Mouse (Mus musculus) lung, embryonic 15.5 days (tissue): ENCODE data around the gene Zcchc14. TPM values are rescaled to one million over a fixed set of nuclear protein-coding genes. Genes with fewer than 3 reads are reported as not detected.
"Not testable (repeated sequence)": the region's sequence is repeated elsewhere in the genome, so short reads cannot be mapped to it uniquely, and the experiment has no call there.

Source experiments
- ATAC-seq: fragments of 200-750 bp; cut with Nextera tagmentation; 2 replicates; pipeline ENCODE4 v1.8.0; 2017; ENCODE audit warnings: moderate number of reproducible peaks, borderline replicate concordance; ENCODE audit not compliant: low FRiP score, low TSS enrichment; ENCODE audit errors: extremely low read depth
- H3K27ac ChIP-seq: fragments of 300-500 bp; sonication (generic); 2 replicates; pipeline ENCODE4 v1.5.1; 2015; ENCODE audit warnings: moderate library complexity, mild to moderate bottlenecking, inconsistent platforms
- H3K27me3 ChIP-seq: fragments of 300-500 bp; sonication (generic); 2 replicates; pipeline ENCODE4 v1.6.1; 2015; ENCODE audit warnings: inconsistent platforms
- H3K36me3 ChIP-seq: fragments of 300-500 bp; sonication (generic); 2 replicates; pipeline ENCODE4 v1.6.1; 2015; ENCODE audit warnings: inconsistent platforms
- H3K4me1 ChIP-seq: fragments of 300-500 bp; sonication (generic); 2 replicates; pipeline ENCODE4 v1.6.1; 2015; ENCODE audit warnings: inconsistent platforms
- H3K4me2 ChIP-seq: fragments of 300-500 bp; sonication (generic); 2 replicates; pipeline ENCODE4 v1.6.1; 2015; ENCODE audit warnings: inconsistent platforms, mild to moderate bottlenecking, moderate library complexity
- H3K4me3 ChIP-seq: fragments of 300-500 bp; sonication (generic); 2 replicates; pipeline ENCODE4 v1.5.1; 2015; ENCODE audit warnings: mild to moderate bottlenecking, inconsistent platforms
- H3K9ac ChIP-seq: fragments of 300-500 bp; sonication (generic); 2 replicates; pipeline ENCODE4 v1.6.1; 2015; ENCODE audit warnings: inconsistent platforms
- H3K9me3 ChIP-seq: fragments of 300-500 bp; sonication (generic); 2 replicates; pipeline ENCODE4 v1.6.1; 2016; ENCODE audit warnings: inconsistent platforms
- WGBS: fragments of 180-500 bp; shearing (Covaris S2); methylation state at CpG from one replicate; pipeline ENCODE4 v1.1.7; 2015; 5-methylcytosine and 5-hydroxymethylcytosine counted together
- polyA plus RNA-seq: library from polyadenylated mRNA; unstranded; fragments of >200 nt; fragmentation: Nextera tagmentation; extraction: Ambion mirVana; gene quantifications from 2 replicates; pipeline ENCODE4 v1.2.1, GENCODE M21; 2015

The Zcchc14 gene
- polyA plus RNA-seq, 1 experiment from 2014 or later, result 14.2 TPM

DNA sequence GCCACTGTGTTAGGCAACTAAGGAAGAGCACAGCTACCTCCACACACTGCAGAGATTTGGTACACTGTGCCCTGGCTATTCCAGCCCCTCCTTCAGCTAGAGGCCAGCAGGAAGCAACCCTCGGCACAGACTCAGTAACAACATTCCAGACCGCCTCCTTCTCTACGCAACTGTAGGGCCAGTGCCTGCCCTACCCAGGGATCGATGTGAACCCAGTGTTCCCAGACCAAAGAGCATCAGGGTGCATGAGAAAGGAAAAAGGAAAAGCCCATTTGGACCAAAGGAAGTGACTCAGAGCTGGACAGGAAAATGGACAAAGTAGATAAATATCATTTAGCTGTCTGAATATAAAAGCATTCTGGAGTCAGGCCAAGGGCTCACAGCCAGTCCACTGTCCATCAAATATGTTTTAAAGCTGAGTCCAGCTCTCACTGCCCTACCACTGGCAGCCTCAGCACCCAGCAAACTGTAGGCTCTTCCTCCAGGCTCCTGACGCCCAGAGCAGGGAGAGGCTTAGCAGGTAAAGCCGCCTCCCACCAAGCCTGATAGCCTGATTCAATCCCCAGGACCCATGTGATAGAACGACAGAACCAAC is 33.2 kb downstream of the Zcchc14 start:
- Histone ChIP-seq H3K27ac (peak overlapping the region; percentile 69), H3K27me3 (no peaks in the 10 kb centered on the region), H3K9ac (no peak overlapping the region), H3K4me3 (no peak overlapping the region), H3K9me3 (no peaks in the 10 kb centered on the region), H3K4me2 (peak overlapping the region; percentile 11; the same call in 1 of the 2 replicates), H3K36me3 (peaks cover 5% of the 10 kb centered on the region; the same call in 1 of the 2 replicates), H3K4me1 (peaks cover 38% of the 10 kb centered on the region)
- 30% methylated on average over 7 of the region's 7 CpGs for WGBS
- peak; percentile 76 for ATAC-seq

- no peak overlapping the region for H3K9ac ChIP-seq
- no peaks in the 10 kb centered on the region for H3K27me3 ChIP-seq
- ATAC-seq, result no peak
- H3K36me3 ChIP-seq, result peaks cover 26% of the 10 kb centered on the region
- H3K4me2 ChIP-seq, result no peak overlapping the region
- H3K9me3 ChIP-seq, result no peaks in the 10 kb centered on the region
- H3K27ac ChIP-seq, result no peak overlapping the region
- peaks cover 1% of the 10 kb centered on the region; the same call in 1 of the 2 replicates for H3K4me1 ChIP-seq
- H3K4me3 ChIP-seq, result no peak overlapping the region
Measured at GRCm38 (mm10) chr8:121613419-121613818, 39.3 kb downstream of the Zcchc14 start.

DNA sequence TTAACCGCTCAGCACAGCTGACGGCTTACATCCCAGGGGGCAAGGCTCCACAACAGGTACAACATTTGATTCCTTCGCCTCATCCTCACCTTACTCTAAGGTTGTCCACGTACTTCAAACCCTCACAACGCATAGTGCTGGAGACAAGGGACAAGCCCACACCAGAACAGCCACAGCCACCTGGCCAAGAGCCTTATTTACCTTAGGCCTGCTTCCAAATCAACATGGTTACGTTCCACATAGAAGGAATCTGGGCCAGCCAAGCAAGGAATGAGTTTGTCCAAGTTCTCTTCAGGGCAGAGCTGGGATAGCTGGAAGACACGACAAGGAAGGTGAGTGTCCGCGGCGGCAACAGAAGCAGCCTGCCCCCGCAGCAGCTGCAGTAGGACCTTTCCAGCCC is 42.8 kb downstream of the Zcchc14 start:
- Histone ChIP-seq H3K36me3 (peaks cover 51% of the 10 kb centered on the region), H3K4me3 (no peak overlapping the region), H3K27ac (no peak overlapping the region), H3K27me3 (no peaks in the 10 kb centered on the region), H3K4me2 (no peak overlapping the region), H3K4me1 (no peaks in the 10 kb centered on the region), H3K9ac (no peak overlapping the region), H3K9me3 (no peaks in the 10 kb centered on the region)
- ATAC-seq, result no peak
- WGBS, result 89% methylated on average over 11 of the region's 11 CpGs

DNA sequence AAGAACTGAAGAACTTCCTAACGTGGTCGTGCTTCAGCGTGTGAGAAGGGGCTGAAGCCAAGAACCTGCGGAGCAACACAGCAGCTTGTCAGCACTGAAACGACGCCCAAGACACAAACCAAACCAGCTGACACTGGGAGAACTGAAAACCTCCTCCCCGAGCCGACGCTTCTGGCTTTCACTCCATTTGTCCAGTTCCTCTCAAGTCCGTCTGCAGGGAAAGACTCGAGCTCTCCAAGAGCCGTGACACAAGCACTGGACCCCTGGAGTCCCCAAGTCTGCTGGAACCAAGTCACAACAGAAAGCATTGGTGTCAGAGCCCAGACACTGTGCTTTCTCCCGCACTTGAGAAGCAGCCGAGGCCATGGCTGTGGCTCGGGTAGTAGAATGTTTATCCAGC is 43.5 kb downstream of the Zcchc14 start:
- Histone ChIP-seq H3K36me3 (peaks cover 58% of the 10 kb centered on the region), H3K9ac (no peak overlapping the region), H3K27me3 (no peaks in the 10 kb centered on the region), H3K9me3 (no peaks in the 10 kb centered on the region), H3K4me1 (no peaks in the 10 kb centered on the region), H3K4me3 (no peak overlapping the region), H3K4me2 (no peak overlapping the region), H3K27ac (no peak overlapping the region)
- 80% methylated on average over 15 of the region's 15 CpGs for WGBS
- ATAC-seq, result no peak

- peaks cover 67% of the 10 kb centered on the region for H3K36me3 ChIP-seq
- ATAC-seq, result no peak
- 85% methylated on average over 5 of the region's 5 CpGs for WGBS
Measured at GRCm38 (mm10) chr8:121607661-121608060, 45.0 kb downstream of the Zcchc14 start.

DNA sequence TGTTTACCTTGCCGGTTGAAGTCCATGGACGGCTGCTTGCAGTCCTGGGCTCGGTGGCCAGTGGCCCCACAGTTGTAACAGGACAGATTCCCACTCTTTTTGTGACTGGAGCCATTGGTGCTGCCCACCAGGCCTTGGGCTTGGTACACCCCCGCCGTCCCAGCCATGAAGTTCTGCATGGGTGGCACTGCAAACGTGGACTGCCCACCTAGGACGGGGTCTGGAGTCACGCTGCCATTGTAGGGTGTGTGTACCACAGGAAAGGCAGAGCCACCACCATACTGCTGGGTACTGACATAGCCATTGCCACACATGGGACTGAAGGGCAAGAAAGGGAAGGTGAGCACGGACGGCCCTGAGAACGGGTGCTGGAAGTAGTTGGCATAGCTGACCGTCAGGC is 48.9 kb downstream of the Zcchc14 start:
- Histone ChIP-seq H3K4me1 (no peaks in the 10 kb centered on the region), H3K4me2 (no peak overlapping the region), H3K4me3 (no peak overlapping the region), H3K9ac (no peak overlapping the region), H3K27ac (no peak overlapping the region), H3K27me3 (no peaks in the 10 kb centered on the region), H3K36me3 (peaks cover 84% of the 10 kb centered on the region), H3K9me3 (no peaks in the 10 kb centered on the region)
- ATAC-seq, result no peak
- 90% methylated on average over 12 of the region's 12 CpGs for WGBS

More at GRCm38 (mm10) chr8:121607661-121608060, 45.0 kb downstream of the Zcchc14 start:
- Histone ChIP-seq H3K4me1 (no peaks in the 10 kb centered on the region), H3K9me3 (no peaks in the 10 kb centered on the region), H3K9ac (no peak overlapping the region), H3K27ac (no peak overlapping the region), H3K4me3 (no peak overlapping the region), H3K4me2 (no peak overlapping the region), H3K27me3 (no peaks in the 10 kb centered on the region)

DNA sequence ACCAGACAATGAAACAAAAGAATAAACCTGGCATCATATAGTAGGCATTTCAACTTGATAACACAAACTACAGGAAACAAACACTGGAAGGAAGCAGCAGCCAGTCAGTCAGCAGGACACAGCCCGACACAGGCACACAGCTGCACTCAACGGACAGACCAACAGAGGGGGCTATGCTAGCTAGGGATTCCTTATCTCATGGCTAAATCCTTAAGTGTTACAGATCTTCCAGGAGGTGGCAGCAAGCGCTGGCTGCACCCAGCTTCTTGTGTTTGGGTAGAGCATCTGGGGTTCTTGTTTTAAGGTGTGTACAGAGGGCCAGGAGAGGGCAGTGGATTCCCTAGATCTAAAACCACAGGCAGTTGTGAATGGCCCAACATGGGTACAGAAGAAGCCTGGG is 49.8 kb downstream of the Zcchc14 start:
- no peaks in the 10 kb centered on the region for H3K9me3 ChIP-seq
- no peak overlapping the region for H3K9ac ChIP-seq
- ATAC-seq, result no peak
- H3K4me3 ChIP-seq, result no peak overlapping the region
- no peak overlapping the region for H3K27ac ChIP-seq
- peaks cover 79% of the 10 kb centered on the region for H3K36me3 ChIP-seq
- no peaks in the 10 kb centered on the region for H3K27me3 ChIP-seq
- H3K4me2 ChIP-seq, result no peak overlapping the region
- H3K4me1 ChIP-seq, result no peaks in the 10 kb centered on the region
- 20% methylated on average over 3 of the region's 3 CpGs for WGBS

- no peaks in the 10 kb centered on the region for H3K27me3 ChIP-seq
- no peak overlapping the region for H3K9ac ChIP-seq
- ATAC-seq, result no peak
- no peak overlapping the region for H3K4me2 ChIP-seq
- WGBS, result 94% methylated on average over 12 of the region's 12 CpGs
- H3K27ac ChIP-seq, result no peak overlapping the region
- H3K9me3 ChIP-seq, result no peaks in the 10 kb centered on the region
- H3K36me3 ChIP-seq, result peaks cover 78% of the 10 kb centered on the region
- no peak overlapping the region for H3K4me3 ChIP-seq
- no peaks in the 10 kb centered on the region for H3K4me1 ChIP-seq
Measured at GRCm38 (mm10) chr8:121602411-121602810, 50.3 kb downstream of the Zcchc14 start.

- Histone ChIP-seq H3K4me3 (no peak overlapping the region), H3K9ac (no peak overlapping the region), H3K36me3 (peaks cover 71% of the 10 kb centered on the region), H3K4me1 (no peaks in the 10 kb centered on the region), H3K4me2 (no peak overlapping the region), H3K27ac (no peak overlapping the region), H3K9me3 (no peaks in the 10 kb centered on the region), H3K27me3 (no peaks in the 10 kb centered on the region)
- ATAC-seq, result no peak
- WGBS, result 82% methylated on average over 14 of the region's 14 CpGs
Measured at GRCm38 (mm10) chr8:121599842-121600241, 52.9 kb downstream of the Zcchc14 start.

DNA sequence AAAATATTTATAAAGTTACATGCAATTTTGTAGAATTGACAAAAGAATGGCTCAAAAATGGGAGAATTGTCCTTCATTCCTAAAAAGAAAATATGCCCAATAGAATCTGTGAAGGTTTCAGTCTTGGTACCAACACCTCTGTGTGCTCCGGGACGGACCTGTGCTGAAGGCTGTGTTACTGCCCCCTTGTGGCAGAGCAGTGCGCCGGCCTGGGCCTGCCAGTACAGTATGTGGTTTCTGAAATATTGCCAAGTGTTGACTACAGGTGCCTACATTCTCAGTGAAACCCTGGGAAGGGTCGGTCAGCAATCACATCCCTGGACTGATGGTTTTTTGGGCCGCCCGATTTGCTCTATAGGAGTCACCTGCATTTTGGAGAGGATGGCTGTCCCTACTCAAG is 53.8 kb downstream of the Zcchc14 start:
- H3K36me3 ChIP-seq, result peaks cover 70% of the 10 kb centered on the region
- no peak overlapping the region for H3K4me3 ChIP-seq
- no peak overlapping the region for H3K9ac ChIP-seq
- WGBS, result 28% methylated on average over 7 of the region's 7 CpGs
- H3K27ac ChIP-seq, result no peak overlapping the region
- no peak overlapping the region for H3K4me2 ChIP-seq
- no peaks in the 10 kb centered on the region for H3K4me1 ChIP-seq
- H3K27me3 ChIP-seq, result no peaks in the 10 kb centered on the region
- no peak for ATAC-seq
- H3K9me3 ChIP-seq, result no peaks in the 10 kb centered on the region

DNA sequence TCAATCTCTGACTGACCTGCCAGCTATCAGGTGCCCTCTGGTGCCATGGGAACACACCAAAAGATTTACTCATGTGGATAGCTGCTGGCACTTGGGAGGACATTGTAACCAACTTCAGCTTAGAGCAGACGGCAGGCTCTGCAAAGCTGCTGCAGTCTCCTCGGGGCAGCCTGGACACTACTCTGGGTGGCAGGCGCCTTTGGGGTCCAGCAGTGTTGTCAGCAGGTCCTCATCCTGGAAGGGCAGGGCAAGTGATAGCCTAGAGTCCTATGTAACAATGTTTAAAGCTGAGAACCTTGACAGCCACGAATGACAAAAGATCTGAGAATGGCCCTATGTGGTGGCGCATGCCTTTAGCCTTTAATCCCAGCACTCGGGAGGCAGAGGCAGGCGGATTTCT is 54.5 kb downstream of the Zcchc14 start:
- H3K9me3 ChIP-seq, result no peaks in the 10 kb centered on the region
- no peaks in the 10 kb centered on the region for H3K27me3 ChIP-seq
- 93% methylated on average over 7 of the region's 7 CpGs for WGBS
- peaks cover 66% of the 10 kb centered on the region for H3K36me3 ChIP-seq
- H3K4me1 ChIP-seq, result 0 out of 2 replicates have a peak, but pooled peaks cover 2% of the 10 kb centered on the region
- H3K4me3 ChIP-seq, result no peak overlapping the region
- ATAC-seq, result no peak
- H3K4me2 ChIP-seq, result no peak overlapping the region
- H3K27ac ChIP-seq, result no peak overlapping the region
- H3K9ac ChIP-seq, result no peak overlapping the region

- H3K4me3 ChIP-seq, H3K4me1 ChIP-seq, H3K9me3 ChIP-seq, H3K27ac ChIP-seq, ATAC-seq, H3K27me3 ChIP-seq, H3K4me2 ChIP-seq, H3K9ac ChIP-seq: not testable (repeated sequence)
- 61% methylated on average over 2 of the region's 2 CpGs for WGBS
- peaks cover 63% of the 10 kb centered on the region for H3K36me3 ChIP-seq
Measured at GRCm38 (mm10) chr8:121597492-121597891, 55.2 kb downstream of the Zcchc14 start.

- peaks cover 31% of the 10 kb centered on the region for H3K36me3 ChIP-seq
- H3K27ac ChIP-seq, result no peak overlapping the region
- H3K9ac ChIP-seq, result no peak overlapping the region
- no peaks in the 10 kb centered on the region for H3K27me3 ChIP-seq
- H3K4me2 ChIP-seq, result no peak overlapping the region
- peaks cover 28% of the 10 kb centered on the region for H3K4me1 ChIP-seq
- no peaks in the 10 kb centered on the region for H3K9me3 ChIP-seq
- WGBS, result 57% methylated on average over 9 of the region's 9 CpGs
- ATAC-seq, result no peak
- H3K4me3 ChIP-seq, result no peak overlapping the region
Measured at GRCm38 (mm10) chr8:121593983-121594382, 58.7 kb downstream of the Zcchc14 start.
